Mouse (Mus musculus): ENCODE measurements around the gene Sorl1.

- TF ChIP-seq E2F4 (IDR thresholded peaks at IDR 0.05; ENCODE audit: insufficient read depth): no peak
- no peak for TF ChIP-seq USF1 (IDR thresholded peaks at IDR 0.05; ENCODE audit: low read depth)
- TF ChIP-seq POLR2A (IDR thresholded peaks at IDR 0.05; ENCODE audit: insufficient read length, low read depth): no peak
- TF ChIP-seq POLR2AphosphoS2 (IDR thresholded peaks at IDR 0.05; ENCODE audit: insufficient read length, low read depth): no peak
- no peak for TF ChIP-seq MYOD1 (IDR thresholded peaks at IDR 0.05; ENCODE audit: control insufficient read depth in 1 of 3, insufficient read length in 2 of 3, low read depth in 2 of 3)
- no peak for TF ChIP-seq MAX (IDR thresholded peaks at IDR 0.05; ENCODE audit: low read depth)
- TF ChIP-seq TCF12 (IDR thresholded peaks at IDR 0.05; ENCODE audit: insufficient read depth, poor library complexity, severe bottlenecking): no peak
- TF ChIP-seq CEBPB (IDR thresholded peaks at IDR 0.05; ENCODE audit: insufficient read depth, poor library complexity, severe bottlenecking): no peak
- TF ChIP-seq MYOG (IDR thresholded peaks at IDR 0.05; ENCODE audit: control insufficient read depth in 1 of 3, insufficient read depth in 1 of 3, insufficient read length in 2 of 3, low read depth in 2 of 3): no peak
Observed at GRCm38 (mm10) chr9:42008501-42008900, 115.6 kb downstream of the Sorl1 start.

Data from myocyte (in vitro differentiated cells).